Mouse (Mus musculus): ENCODE data around the gene Dmac1. TPM values are rescaled to one million over a fixed set of nuclear protein-coding genes. Genes with fewer than 3 reads are reported as not detected.
A peak's percentile ranks its signal among the peaks of the same experiment; 100 is the strongest.
"Not testable (repeated sequence)": the region's sequence is repeated elsewhere in the genome, so short reads cannot be mapped to it uniquely, and the experiment has no call there.

Dmac1 gene
- 10 to 100 TPM; 53.0 to 61.3 TPM for total RNA-seq (2021)

DNA sequence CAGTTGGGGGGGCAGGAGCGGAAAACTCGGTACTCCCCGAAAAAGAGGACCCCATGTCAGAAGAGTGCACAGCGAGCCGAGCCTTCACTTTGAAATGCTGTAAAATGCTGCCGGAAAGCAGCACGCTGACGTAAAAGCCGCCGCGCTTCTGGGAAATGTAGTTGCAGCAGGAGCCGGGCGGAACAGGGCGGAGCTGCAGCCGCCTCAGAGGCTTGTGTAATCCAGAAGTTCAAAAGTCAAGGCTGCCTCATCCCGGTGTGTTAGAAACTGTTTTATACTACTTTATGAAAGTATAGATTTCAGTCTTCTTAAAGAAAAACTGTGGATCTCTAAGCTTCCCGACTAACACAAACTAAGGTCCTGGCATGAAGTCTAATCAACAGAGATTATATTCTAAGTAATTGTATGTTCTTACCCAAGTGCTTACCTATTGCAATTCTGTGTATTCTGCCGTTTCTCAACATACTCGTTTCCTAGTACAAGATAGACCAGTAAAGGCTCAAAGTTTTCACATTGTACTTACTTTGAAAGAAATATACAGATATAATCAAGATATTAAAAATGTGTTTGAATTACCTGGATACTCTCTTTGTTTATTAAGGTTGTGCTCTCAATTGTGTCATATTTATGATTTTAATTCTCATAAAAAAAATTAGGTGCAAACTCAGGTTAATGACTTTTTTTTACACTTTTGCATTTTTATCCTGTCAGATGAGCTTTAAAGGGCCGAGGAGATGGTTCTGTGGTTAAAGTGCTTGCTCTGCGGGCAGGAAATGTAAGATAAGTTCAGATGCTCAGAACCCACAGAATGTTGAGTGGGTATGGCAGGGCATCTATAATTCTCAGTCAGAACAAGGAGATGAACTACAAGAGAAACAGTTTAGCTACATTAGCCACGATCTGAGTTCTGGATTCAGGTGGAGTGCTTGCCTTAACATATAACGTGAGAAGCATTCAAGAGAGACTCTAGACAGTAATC lies at the start of gene Dmac1:
Gene Dmac1, minus strand, starts transcription at position 109 of the 979 bp plus-strand sequence.
- DNase-seq, result peak; percentile 94 to 97
- intact Hi-C loops (cut with DNase I), result loop anchor here (10.0 kb wide), 1 partner anchor 306 kb away; no protein-coding TSS in a partner anchor

DNA sequence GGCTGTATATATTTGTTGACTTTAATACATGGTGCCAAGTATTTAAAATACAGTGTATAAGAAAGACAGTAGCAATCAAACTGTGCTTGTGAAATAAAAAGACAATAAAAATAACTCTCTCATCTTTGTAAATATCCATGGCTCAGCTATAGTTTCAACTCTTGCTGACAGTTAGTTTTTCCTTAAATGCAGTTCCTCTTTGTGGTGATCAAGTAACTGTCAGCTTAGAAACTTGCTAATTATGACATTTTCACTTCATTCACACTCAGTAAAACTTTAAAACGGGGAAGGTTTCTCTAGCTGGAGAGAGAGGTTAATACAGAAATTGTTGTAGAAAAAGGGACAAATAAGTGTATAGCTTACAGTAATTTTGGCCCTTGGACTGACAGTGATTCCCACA lies 37.3 kb upstream of the Dmac1 start:
- DNase-seq, result no peak
- intact Hi-C loops (cut with DNase I), result no loop called here

DNA sequence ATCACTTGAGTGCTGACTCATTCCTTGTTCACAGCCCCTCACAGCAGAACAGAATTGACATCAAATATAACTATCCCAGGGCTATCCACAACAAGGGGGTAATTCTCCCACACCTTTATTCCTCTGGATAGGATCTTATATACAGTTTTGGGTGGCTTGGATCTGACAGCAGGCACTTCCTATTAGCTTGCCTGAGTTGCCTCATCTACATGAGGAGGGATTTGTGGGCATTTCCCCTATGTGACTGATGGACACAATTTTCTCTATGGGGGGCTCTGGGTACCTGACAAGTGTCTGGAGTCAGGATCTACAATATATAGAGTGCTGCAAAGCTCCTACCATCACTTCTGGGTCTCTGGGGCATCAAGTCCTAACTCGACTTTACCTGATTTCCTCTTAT lies 36.9 kb upstream of the Dmac1 start:
- intact Hi-C loops (cut with DNase I), result no loop called here
- DNase-seq, result no peak

DNA sequence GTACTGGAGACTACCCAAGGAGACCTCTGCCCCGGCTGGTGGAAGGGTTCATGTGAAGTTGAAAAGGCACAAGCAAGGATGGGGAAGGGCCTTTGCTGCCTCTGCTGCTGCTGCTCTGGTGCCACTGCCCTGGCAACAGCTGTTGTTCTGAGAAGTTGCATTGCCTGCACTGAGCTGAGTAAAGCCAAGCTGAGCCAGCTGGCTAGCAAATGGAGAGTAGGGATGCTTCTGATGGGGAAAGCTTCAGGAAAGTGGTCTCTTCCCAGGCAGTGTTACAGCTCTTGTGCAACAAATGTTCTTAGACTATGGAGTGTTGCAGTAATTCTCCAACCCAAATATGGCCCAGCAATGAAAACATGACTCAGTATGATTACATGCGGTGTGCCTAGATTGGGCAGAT lies 33.8 kb upstream of the Dmac1 start:
- DNase-seq, result no peak
- intact Hi-C loops (cut with DNase I), result no loop called here

DNA sequence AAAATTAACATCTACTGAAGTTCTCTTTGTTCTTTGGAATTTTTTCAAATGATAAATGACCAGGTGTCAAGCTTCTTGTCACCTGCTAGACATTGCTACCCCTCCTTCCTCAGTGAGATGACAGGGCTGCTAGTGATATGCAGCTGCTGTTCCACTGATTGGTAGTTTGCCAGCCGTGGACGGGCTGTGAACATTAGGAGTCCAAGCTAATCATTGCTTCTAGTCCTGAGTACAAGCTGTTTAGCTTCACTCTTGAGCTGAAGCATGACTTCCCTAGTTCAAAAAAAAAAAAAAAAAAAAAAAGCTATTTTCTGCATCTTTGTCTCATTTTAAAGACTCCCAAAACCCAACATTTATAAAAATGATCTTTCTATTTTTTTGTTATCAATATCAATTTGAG lies 33.2 kb upstream of the Dmac1 start:
- DNase-seq, result no peak
- intact Hi-C loops (cut with DNase I), result no loop called here

DNA sequence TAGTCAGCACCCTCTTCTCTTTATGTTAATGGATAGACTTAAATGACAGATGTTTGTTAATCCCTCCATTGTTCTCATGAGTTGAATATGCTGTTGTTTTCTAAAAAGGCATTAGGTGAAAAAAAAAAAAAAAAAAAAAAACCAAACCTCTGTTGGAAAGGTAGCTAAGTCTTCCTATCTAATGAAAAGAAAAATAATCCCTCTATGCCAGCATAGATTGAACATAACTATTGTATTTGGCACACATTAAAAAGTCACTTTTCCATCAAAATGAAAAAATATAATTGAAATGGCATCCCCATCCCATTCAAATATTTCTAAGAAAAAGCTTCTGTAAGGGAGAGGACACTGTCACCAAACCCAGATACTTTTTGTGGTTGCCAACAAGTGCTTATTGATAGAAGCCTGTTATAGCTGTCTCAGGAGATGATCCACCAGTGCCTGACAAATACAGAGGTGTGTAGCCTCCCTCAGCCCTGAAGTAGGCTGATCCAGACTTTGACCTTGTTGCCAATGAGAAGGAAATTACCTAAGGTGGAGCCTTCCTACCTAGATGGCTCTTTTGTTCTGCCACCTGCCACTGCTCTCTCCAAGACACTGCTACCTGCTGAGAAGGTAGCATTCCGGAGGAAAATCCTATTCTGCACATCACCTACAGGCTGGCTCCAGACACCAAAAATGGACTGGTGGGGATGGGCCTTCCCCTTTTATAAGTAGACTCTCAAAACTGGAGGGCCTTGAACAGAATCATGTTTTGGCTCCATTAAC lies 22.3 kb upstream of the Dmac1 start:
- DNase-seq, result no peak
- intact Hi-C loops (cut with DNase I), result no loop called here

DNA sequence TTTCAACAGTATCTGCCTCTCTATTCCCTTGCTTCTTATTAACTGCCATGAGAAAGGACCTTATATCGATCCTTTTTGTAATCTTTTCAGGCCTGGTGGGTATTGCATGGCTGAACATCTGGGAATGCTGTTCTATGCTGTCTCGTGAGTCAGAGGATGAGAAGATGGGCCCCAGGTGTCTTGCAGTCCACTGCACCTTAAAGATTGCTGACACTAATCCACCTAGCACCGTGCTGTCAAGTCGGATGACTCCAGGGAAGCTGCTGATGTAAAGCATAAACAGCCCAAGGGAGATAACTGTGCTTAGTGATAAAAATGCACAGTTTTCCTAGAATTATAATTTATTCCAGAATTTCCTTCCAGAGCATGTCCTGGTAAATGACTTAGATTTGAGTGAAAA lies 14.2 kb upstream of the Dmac1 start:
- DNase-seq, result no peak
- intact Hi-C loops (cut with DNase I), result no loop called here

DNA sequence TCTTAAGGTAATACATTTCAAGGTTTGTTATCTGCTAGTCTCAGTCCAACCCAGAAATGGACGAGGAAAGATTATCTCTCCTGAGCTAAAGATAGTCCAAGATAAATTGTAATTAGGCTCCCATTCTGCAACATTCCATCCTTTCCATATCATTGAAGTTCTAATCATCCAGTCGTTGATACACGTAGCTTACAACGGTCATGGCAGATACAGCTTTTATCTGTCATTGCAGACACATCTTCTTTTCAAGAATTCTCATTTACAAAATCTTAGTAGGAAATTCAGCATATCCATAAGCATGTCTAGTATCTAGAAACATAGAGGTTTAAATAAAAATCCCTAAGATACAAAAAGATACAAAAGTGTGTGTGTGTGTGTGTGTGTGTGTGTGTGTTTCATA lies 13.0 kb upstream of the Dmac1 start:
- intact Hi-C loops (cut with DNase I), result no loop called here
- DNase-seq, result no peak

DNA sequence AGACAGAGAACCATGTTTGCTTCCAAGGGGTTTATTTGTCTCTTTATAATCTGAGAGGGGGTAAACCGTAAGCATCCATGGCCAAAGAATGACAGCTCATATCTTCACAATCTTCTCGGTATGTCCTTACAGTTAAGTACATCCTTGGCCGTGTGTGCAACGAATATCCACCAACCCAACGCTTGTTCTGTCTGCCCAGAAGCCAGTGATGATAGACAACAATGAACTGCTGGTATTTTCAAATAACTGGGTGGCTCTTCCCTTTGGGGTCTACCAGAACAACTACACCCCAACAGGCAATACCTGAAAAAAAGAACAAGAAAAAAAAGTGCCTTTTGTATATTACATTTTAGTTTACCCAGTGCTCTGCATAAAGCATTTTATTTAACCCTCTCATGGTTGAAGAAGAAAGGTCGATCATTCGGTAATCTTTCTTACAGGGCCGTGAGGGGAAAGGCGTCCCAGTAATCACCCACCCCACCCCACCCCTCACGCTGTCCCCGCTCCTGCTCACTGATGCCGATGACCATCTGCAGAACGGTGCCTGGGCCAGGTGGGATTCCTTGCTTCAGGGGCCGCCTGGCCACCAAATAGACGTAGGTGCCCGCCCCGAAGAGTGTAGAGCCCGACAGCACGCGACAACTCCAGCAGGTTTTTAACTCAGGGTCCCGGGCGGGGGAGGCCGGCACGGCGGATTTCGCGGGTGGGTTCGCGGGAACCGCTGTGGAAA lies 473 bp downstream of the Dmac1 start:
- DNase-seq, result no peak
- intact Hi-C loops (cut with DNase I), result loop anchor here (10.0 kb wide), 1 partner anchor 307 kb away; no protein-coding TSS in a partner anchor

DNA sequence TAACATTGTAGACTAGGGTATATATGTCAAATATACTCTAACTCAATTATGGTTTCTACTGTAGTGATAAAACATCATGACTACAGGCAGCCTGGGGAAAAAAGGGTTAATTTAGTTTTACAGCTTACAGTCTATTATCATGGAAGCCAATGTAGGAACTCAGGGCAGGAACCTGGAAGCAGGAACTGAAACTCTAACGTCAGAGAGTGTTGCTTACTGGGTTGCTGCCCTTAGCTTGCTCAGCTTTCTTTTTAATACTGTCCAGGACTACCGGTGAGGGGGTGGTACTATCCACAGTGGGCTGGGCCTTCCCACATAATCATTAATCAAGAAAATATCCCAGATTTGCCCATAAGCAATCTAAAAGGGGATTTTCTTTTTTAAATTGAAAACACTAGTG lies 2.4 kb downstream of the Dmac1 start:
- DNase-seq, result no peak
- intact Hi-C loops (cut with DNase I), result loop anchor here (10.0 kb wide), 1 partner anchor 309 kb away; no protein-coding TSS in a partner anchor

DNA sequence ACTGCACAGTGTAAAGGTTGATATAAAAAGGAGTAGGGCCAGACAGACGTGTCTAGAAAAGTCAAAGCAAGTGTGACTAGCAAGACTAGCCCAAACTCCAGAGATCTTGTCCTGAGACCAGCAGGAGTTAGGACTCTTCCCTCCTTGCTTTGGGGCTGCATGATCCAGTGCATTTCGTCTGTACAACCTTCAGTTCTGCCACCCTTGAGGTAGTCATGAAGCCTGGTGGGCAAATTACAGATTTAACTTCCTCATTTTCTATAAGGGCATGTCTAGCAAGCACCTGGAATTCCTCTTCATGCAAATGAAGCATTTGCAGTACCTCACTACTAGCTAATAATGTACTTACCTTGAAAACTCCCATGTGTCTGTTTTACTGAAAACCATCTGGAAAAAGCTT lies 10.2 kb downstream of the Dmac1 start:
- intact Hi-C loops (cut with DNase I), result no loop called here
- DNase-seq, result no peak

DNA sequence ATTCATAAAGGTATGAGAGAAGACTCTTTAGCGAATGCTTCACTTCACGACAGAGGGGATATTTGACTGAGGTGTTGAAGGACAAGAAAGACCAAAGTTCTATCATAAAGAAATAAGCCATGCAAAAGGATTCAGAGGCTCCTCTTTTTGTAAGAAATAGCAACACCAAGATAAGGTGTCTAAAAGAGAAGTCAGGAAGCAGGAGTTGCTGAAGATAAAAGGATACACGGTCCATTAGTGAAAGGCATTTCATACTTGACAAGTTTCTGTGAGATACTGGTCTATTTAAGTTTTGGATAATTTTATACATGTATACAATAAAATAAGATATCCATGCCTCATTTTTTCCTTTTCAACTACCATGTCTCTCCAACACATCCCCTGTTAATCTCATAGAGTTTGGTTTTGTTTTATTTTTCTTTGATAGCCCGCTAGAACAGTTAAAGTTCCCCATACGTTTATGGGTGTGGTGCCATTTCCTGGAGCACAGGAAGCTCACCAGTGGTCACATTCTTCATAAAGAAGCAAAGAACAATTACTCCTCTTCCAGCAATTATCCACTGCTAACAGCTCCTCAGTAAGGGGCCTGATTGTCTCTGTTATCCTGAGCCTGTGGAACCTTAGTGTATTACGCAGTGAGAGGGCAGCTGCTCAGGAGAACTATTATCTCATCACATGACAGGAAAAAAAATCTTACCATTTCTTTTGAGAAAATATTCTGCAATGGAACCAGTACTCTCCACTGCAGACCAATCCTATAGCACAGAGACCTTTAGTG lies 11.1 kb downstream of the Dmac1 start:
- intact Hi-C loops (cut with DNase I), result no loop called here
- no peak for DNase-seq

DNA sequence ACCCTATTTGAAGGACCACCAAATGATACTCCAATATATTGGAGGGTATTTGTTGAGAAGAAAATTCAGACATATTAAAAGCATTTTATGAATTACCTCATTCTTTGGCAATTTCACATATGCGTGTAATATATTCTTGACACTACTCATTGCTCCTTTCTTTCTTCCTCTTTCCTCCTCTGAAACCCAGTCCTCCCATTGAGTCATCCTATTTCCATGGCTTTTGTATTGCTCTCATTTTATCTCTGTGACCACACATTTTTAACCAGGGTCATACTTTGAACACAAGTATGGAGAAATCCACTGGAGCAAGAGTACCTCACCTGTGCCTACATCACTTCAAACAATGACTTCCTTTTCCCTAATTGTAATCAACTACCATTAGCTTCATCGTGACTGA lies 13.9 kb downstream of the Dmac1 start:
- intact Hi-C loops (cut with DNase I), result no loop called here
- DNase-seq, result no peak

DNA sequence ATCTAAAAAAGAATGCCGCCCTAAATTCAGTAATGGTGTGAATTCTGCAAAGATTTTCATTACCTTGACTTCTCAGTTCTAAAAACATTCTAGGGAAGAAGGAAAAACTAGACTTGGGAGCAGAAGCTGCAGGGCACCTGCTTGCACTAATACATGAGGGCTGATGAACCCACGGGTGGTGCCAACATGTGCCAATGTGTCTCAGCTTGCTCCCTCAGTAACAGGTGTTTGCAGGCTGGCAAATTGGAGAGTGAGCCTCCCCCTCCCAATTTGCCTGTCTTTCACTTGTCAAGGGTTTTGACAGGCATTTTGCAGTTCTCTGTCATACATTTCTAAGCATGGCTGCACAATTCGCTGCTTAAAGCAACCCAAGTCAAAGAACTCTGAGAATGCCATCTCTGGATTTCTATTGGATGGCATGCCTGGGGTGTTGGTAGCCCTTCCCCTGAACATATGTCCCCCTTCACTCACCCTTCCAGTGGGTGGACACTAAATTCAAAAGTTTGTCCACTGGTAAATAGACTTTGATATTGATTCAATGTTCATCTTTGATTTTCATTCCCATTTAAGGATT lies 14.5 kb downstream of the Dmac1 start:
- intact Hi-C loops (cut with DNase I), result no loop called here
- DNase-seq, result no peak

DNA sequence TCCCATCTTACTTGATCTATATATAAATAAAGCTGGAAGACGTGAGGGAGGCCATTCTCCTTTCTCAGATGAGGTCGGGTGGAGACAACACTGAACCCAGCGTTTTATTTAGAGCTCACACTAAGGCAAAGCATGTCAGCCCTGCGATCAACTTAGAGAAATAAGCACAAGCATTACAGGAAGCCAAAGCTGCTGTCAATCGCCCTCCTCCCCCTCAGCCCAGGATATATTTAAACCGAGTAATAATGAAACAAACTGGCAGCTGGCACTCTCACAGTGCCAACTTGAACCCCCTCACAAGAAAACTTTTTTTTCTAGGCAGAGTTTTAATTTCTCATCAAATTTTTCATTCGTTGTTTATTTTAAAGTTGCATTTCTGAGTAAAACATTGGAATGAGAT lies 15.7 kb downstream of the Dmac1 start:
- intact Hi-C loops (cut with DNase I), result no loop called here
- no peak for DNase-seq

DNA sequence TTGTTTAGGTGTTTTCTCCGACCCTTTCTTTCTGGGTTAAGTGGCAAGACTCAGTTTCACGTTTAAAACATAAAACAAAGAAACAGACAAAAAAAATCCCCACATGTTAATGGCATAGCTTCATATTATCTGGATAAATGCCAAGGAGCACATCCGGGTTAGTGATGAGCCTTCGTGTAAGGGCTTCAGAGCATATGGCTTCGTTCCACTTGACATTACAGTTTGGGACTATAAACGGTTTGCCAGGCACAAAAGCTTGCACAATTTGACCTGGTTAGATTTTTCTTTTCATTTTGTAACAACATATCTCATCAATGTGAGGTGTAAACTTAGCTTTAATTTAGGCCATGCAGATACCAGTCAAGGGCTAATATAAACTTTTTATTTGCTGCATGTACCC lies 17.9 kb downstream of the Dmac1 start:
- intact Hi-C loops (cut with DNase I), result no loop called here
- DNase-seq, result no peak

DNA sequence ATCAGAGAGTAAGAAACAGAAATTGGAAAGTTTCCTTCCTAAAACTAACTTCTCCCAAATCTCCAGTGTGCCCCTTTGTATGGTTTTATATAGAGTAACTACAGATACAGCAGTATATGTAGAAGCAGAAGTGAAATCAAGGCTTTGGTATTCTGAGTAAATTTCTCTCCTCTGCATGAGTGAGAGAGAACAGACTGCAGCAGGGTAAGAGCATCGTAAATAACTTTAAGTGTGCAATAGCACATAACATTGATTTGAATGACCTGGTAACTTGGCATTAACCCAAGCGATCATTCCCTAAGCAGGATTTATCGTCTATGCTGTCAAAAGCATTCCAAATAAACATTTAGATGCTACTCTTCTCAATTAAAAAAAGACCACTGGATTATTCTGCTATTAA lies 18.7 kb downstream of the Dmac1 start:
- intact Hi-C loops (cut with DNase I), result no loop called here
- DNase-seq, result no peak

DNA sequence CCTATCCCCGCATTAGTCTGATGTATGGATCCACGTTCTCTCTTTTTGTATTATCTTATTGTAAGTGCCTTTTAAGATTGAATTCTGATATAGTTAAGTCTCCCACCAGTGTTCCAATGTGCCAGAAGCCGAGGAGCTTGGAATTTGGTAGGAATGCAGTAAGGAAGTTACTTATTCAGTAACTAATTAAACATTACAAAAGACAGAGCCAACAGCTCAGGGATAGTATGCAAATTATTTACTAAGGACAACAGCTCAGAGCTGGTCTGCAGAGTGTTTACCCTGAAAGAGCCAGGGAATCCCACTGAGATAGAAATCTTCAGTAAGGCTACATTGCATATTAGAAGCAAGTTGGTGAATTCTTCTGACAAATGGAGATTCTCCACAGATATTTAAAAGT lies 43.5 kb downstream of the Dmac1 start:
- not testable (repeated sequence) for DNase-seq

More for the DNA sequence above, 43.5 kb downstream of the Dmac1 start:
- intact Hi-C loops (cut with DNase I), result not testable (repeated sequence)
